Mouse (Mus musculus) spleen, postnatal 4 days (tissue): ENCODE data around the gene Cfap44.

Source experiments
- DNase-seq, 2 experiments: peaks; one replicate each; pipeline ENCODE4 v3.0.0; 2022; ENCODE audit warnings: low spot score in 2 of 2

The Cfap44 gene

DNA sequence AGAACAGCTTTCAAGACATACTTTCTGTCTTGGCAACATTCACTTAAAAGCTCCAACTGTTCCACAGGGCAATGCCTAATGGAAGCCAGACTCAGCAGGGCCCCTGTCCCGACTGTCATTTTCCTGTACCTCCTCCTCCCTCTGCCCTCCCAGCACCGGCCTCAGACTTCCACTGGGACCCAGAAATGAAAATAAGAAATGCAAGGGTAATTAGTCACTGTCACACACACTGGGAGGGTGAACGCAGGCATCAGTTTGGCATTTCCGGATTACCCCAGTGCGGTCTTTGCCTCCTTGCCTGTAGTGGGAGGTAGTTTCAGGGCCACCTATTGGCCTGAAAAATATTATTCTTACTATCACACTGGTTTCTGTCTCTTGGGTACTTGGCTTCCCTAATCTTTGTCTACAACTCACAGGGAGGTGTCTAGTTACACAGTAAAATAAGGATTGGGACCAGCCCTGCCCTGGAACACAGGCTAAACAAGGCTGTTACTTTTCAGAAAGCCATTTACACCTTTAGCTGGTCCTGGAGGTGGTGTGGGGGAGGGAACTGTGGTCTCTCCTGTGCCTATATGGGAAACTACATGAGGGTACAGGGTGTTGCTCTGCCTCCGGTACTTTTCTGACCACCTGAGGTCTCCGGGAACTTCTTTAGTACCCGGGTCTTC lies 100.0 kb downstream of the Cfap44 start:
- no peak for DNase-seq

- no peak for DNase-seq
Measured at GRCm38 (mm10) chr16:44496971-44497464, 102.4 kb downstream of the Cfap44 start.

GRCm38 (mm10) chr16:44498447-44498846 lies 103.9 kb downstream of the Cfap44 start:
- no peak for DNase-seq

- no peak for DNase-seq
Measured at GRCm38 (mm10) chr16:44501783-44502182, 107.2 kb downstream of the Cfap44 start.

GRCm38 (mm10) chr16:44502325-44502724 lies 107.7 kb downstream of the Cfap44 start:
- no peak for DNase-seq

DNA sequence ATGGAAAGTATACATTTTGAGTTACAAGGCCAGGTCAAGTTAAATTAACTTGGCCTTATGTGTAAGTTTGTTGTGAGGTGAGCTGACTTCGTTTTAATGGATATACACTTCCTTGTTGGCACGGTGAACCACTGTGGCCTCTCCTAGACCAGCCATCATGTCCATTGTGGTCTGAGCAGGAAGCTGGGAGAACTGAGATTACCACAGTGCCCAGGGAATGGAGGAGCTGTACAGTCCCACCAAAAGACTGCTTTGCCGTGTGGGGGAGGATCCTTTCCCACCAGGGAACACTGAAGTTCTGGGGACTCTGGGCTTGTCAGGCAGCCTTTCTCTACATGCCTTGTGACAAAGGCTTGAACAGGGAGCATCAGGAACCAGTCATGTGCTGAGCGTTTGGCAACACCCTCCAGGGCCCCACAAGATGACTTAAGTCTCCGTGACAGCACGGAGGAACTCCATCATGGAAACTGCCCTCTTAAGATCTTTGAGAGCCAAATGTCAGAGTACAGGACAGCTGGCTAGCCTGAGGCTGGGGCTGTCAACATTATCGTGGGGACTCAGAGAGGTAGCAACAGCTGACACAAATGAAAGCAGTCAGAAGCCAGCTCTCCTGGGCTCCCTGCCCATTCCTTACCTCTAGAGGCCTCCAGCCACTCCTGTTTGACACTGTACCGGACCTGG lies 108.4 kb downstream of the Cfap44 start:
- DNase-seq: no peak

GRCm38 (mm10) chr16:44505243-44505642 lies 110.6 kb downstream of the Cfap44 start:
- no peak for DNase-seq

- DNase-seq: no peak
Measured at GRCm38 (mm10) chr16:44507027-44507929, 112.7 kb downstream of the Cfap44 start.

DNA sequence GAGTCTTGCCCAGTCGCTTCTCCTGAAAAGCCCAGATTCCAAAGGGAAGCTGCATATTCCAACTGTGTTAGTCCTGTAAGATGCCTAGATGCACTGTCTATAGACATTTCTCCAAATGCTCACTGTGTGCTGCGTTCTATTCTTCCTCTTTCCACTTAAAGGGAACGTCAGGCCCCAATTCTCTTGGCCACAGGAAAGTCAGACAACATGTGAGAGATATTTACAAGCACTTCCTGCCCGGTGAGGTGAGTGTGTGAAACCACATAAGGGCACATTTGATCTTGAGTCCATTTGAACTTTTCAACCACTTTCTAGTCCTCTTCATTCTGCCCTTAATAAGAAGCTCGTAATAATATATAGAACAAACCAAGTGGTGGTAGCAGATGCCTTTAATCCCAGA lies 113.4 kb downstream of the Cfap44 start:
- DNase-seq: no peak

- DNase-seq: no peak
Measured at GRCm38 (mm10) chr16:44508772-44509171, 114.2 kb downstream of the Cfap44 start.

DNA sequence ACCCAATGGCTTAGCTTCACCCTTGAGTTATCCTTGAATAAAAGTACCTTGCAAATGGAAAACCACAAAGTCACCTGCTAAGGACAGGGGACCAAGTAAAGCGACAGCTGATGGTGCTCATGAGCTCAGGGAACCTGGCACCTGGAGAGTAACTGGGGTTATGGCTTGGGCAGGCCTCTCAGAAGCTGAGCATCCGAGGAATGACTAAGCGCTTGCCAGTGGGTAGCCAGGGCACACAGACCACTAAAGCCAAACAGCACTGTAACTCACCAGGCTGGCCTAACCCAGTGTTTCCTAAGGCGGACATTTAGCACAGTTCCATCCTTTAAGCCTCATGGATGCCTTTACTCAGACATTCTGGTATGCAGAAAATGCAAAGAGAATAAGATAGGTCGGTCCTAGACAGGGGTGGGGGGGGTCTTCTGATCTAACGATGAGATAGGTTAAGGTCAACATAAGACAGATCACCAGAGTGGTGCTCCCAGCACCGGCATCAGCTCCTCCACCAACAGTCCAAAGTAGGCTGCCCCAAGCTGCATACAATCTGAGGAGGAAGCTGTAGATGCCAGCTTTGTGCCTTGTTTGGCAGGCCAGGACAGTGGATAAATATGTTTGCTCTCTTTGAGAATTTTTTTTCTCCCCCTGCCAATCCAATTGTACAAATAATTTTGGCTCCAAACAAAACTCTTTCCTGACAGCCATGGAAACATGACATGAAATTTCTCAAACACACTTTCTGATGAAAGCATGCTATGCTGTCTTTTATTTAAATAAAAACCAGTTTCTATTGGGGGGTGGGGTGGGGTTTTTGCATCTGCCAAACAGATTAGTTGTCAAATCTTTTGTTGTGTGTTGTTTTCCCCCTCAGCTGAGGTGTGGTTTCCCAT lies 115.1 kb downstream of the Cfap44 start:
- DNase-seq: no peak

- no peak for DNase-seq
Measured at GRCm38 (mm10) chr16:44510521-44511213, 116.1 kb downstream of the Cfap44 start.

DNA sequence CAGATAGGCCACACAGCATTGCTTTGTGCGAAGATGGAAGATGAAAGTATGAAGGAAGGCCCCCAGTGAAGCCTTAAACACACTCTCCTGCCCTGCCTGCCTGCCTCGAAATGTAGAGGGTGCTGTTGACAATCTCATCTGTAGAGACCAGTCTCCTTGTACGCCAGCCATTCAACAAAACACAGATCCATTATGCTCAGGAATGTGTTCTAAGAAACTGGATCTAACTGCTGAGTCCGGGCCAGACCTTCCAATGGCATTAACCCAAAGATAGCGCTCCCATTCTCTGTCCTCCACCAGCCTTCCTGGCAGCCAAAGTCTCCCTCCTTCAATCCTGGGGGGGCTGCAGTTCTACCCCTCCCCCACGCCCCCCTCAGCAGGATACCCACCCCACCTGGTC lies 121.9 kb downstream of the Cfap44 start:
- no peak for DNase-seq

- no peak for DNase-seq
Measured at GRCm38 (mm10) chr16:44523595-44523994, 129.0 kb downstream of the Cfap44 start.

DNA sequence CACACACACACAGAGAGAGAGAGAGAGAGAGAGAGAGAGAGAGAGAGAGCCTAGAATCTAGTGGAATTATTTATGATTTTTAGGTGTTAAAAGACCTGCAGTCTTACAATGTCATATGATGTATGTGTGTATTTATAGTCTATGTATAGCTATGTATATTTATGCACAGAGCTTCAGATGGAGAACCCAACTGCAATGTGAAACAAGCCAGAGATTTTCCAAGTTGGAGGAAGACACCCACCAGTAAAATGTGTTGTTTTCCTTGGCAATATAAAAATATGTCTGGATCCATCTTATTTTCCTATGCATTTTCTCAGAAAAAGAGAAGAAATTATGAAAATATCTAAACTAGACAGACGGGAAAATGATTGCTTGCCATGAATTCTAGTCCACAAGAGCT lies 131.4 kb downstream of the Cfap44 start:
- no peak for DNase-seq

DNA sequence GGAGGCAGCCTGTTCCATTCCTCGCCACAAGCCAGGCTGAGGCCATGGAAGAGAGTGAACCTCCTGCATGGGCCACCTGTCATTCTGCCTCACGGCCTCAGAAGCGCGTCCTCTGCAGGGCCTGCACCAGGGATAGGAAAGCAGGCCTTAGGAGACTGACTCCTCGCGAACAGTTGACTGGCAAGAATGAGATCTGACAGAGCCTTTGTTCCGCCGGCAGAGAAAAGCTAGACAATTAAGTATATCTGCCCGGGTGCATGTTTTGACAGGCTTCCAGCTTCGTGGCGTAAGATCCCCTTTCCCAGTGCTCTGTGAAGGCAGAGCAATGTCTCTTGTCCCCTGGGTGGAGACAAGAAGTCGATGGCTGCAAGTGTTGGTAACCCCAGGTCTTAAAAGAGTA lies 132.1 kb downstream of the Cfap44 start:
- DNase-seq: no peak

DNA sequence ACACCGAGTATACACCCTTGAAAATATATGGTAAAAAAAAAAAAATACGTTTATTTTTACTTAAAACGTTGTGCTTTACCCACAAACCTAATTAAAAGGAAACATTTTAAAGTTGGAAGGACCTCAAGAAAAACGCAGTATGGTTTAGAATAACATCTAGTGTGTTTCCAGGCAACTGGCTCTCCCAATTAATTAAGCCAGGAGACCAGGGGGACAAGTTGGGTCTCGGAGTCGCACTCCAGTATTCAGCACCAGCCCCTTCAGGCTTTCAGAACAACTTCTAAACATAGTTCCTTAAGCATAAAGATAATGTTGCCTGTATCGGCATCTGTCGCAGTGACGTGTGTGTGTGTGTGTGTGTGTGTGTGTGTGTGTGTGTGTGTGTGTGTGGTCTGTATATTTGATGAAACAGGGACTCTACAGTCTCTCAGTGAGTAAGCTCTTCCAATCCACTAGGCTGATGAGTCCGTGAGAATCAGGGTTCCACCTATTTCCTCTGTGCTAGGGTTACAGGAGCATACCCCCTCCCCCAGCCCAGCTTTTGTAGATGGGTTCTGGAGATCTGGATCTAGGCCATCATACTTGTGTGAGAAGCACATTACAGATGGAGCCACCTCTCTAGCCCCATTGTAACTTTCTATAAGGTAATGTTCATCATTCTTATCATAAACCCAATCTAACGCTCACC lies 132.8 kb downstream of the Cfap44 start:
- DNase-seq: no peak

DNA sequence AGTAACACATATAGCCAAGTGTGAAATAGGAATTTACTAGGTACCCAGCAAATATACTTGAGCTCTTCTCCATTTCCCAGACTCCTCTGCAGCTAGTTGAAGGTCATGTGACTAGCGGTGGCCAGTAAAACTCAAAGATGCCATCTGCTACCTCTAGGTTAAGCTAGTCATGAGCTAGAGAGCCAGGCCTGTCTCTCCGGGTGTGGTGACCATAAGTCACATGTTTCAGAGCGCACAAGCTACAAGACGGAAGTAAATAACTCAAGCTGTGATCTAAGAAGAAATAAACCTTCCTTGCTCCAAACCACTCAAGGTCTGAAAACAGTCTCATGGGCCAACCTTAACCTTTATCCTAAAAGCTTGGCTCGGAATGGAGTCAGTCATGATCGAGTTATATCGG lies 134.4 kb downstream of the Cfap44 start:
- DNase-seq: no peak

DNA sequence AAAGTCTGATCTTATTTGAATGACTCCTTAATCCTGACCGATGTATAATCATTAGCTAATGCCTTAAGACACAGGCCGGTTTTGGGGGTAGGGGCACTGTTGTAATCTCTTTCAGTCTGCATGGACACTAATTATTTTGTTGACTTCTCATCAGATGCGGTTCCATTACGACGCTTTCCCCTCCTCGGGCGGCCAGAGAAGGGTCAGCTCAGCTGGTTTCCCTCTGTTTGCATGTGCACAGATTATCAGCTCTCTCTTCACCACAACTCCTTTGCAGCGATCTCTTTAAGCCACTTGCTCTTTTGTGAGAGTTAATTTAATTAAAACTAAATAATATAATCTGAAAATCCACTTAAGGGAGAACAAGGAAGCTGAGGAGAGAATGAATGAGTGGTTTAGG lies 135.1 kb downstream of the Cfap44 start:
- no peak for DNase-seq

- DNase-seq: no peak
Measured at GRCm38 (mm10) chr16:44530191-44530590, 135.6 kb downstream of the Cfap44 start.
